Mouse (Mus musculus): ENCODE data around the gene Qrich2.

DNA sequence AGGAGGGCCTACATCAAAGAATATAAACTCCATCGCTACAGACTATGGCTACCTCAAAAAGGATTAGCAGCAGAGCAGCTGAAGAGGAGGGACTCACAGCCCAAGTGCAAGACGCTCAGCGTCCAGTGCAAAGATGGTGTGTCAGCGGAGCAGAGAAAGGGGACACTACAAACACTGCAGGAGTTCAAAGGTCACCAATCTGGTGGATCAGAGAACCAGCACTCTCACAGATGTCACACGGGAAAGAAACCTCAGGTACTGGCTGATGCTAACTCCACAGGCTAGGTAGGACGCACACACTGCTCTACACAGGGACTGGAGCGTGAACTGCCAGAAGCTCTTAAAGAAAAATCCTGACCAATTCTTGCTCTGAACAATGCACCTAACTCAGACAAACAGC is 12.9 kb upstream of the Qrich2 start:
- TF ChIP-seq CTCF (IDR thresholded peaks at IDR 0.05; ENCODE audit: control insufficient read depth, insufficient read depth, low read length) (no peak), POLR2A (IDR thresholded peaks at IDR 0.05; ENCODE audit: borderline replicate concordance, control insufficient read depth, low read depth, low read length) (no peak)

Measured in bone marrow, adult 2 months (tissue).